Mouse (Mus musculus) G1E-ER4 (cell line): ENCODE measurements around the gene Mef2c. TPM values are rescaled to one million over a fixed set of nuclear protein-coding genes. Genes with fewer than 3 reads are reported as not detected.

Experiments used
- GATA1 ChIP-seq: IDR thresholded peaks from one replicate; pipeline ENCODE4 v1.8.0; 2012; ENCODE audit warnings: low read length, inconsistent platforms
- polyA plus RNA-seq: library from polyadenylated mRNA; stranded (reverse); fragments of >175 nt; gene quantifications from 2 replicates; pipeline ENCODE4 v1.2.3, GENCODE M21; 2012

Gene Mef2c
- polyA plus RNA-seq, 1 experiment, result 1.2 TPM

- TF ChIP-seq GATA1, result no peak
Observed at GRCm38 (mm10) chr13:83515013-83515547, 11.2 kb downstream of the Mef2c start.

GRCm38 (mm10) chr13:83517660-83518609 is 14.1 kb downstream of the Mef2c start:
- no peak for TF ChIP-seq GATA1

GRCm38 (mm10) chr13:83520807-83521206 is 17.0 kb downstream of the Mef2c start:
- TF ChIP-seq GATA1, result no peak

- no peak for TF ChIP-seq GATA1
Observed at GRCm38 (mm10) chr13:83523232-83523969, 19.6 kb downstream of the Mef2c start.

GRCm38 (mm10) chr13:83524159-83524901 is 20.5 kb downstream of the Mef2c start:
- TF ChIP-seq GATA1, result no peak

GRCm38 (mm10) chr13:83524902-83525715 is 21.3 kb downstream of the Mef2c start:
- TF ChIP-seq GATA1, result no peak

GRCm38 (mm10) chr13:83525716-83526005 is 21.8 kb downstream of the Mef2c start:
- no peak for TF ChIP-seq GATA1

GRCm38 (mm10) chr13:83526066-83526465 is 22.2 kb downstream of the Mef2c start:
- TF ChIP-seq GATA1, result no peak

GRCm38 (mm10) chr13:83527921-83528320 is 24.1 kb downstream of the Mef2c start:
- no peak for TF ChIP-seq GATA1

- TF ChIP-seq GATA1, result no peak
Observed at GRCm38 (mm10) chr13:83529729-83530314, 26.0 kb downstream of the Mef2c start.

GRCm38 (mm10) chr13:83530889-83531288 is 27.1 kb downstream of the Mef2c start:
- TF ChIP-seq GATA1, result no peak

GRCm38 (mm10) chr13:83531968-83532591 is 28.2 kb downstream of the Mef2c start:
- no peak for TF ChIP-seq GATA1

- TF ChIP-seq GATA1, result no peak
Observed at GRCm38 (mm10) chr13:83536361-83536760, 32.5 kb downstream of the Mef2c start.

- TF ChIP-seq GATA1, result no peak
Observed at GRCm38 (mm10) chr13:83537163-83537562, 33.3 kb downstream of the Mef2c start.

GRCm38 (mm10) chr13:83539921-83540320 is 36.1 kb downstream of the Mef2c start:
- peak; percentile 35 for TF ChIP-seq GATA1
